Mouse (Mus musculus): ENCODE results near the gene Celf1. TPM values are rescaled to one million over a fixed set of nuclear protein-coding genes. Genes with fewer than 3 reads are reported as not detected.

The Celf1 gene
- polyA plus RNA-seq, 1 experiment, result 6.5 TPM

DNA sequence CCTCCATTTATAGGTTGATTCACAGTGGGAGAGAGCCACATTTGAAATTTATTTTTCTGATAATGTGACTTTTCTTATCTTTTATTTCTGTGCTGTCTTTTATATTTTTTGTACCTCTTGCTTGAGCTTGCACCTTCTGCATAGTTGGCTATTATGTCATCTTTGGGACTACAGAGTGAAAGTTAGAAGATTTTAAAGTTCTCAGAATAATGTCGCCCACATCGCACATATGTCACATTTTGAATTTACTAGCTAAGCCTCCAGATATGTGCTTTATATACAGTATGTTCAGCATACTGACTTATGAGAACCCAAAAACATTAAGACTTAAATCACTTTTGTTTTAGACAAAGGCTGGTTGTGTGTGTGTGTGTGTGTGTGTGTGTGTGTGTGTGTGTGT lies 19.8 kb downstream of the Celf1 start:
- Histone ChIP-seq H3K27me3 (ENCODE audit: control insufficient read depth) (no peaks in the 10 kb centered on the region), H3K4me1 (ENCODE audit: control insufficient read depth) (peaks cover 25% of the 10 kb centered on the region), H3K9me3 (ENCODE audit: control insufficient read depth, low read length) (no peaks in the 10 kb centered on the region), H3K36me3 (ENCODE audit: control insufficient read depth) (peaks cover 45% of the 10 kb centered on the region), H3K4me3 (replicated peaks) (no peak overlapping the region)
- no peak for TF ChIP-seq TAL1 (IDR thresholded peaks at IDR 0.05; ENCODE audit: low read length)
- no peak for TF ChIP-seq GATA1 (IDR thresholded peaks at IDR 0.05; ENCODE audit: low read length)

GRCm38 (mm10) chr2:90963304-90963703 lies 23.1 kb downstream of the Celf1 start:
- H3K4me1 ChIP-seq (ENCODE audit: control insufficient read depth), result peaks cover 24% of the 10 kb centered on the region
- TF ChIP-seq GATA1 (IDR thresholded peaks at IDR 0.05; ENCODE audit: low read length) (no peak), TAL1 (IDR thresholded peaks at IDR 0.05; ENCODE audit: low read length) (no peak)
- peaks cover 32% of the 10 kb centered on the region for H3K36me3 ChIP-seq (ENCODE audit: control insufficient read depth)
- no peaks in the 10 kb centered on the region for H3K9me3 ChIP-seq (ENCODE audit: control insufficient read depth, low read length)
- no peak overlapping the region for H3K4me3 ChIP-seq (replicated peaks)
- no peaks in the 10 kb centered on the region for H3K27me3 ChIP-seq (ENCODE audit: control insufficient read depth)

- Histone ChIP-seq H3K4me1 (ENCODE audit: control insufficient read depth) (peaks cover 21% of the 10 kb centered on the region), H3K4me3 (replicated peaks) (no peak overlapping the region), H3K27me3 (ENCODE audit: control insufficient read depth) (no peaks in the 10 kb centered on the region), H3K36me3 (ENCODE audit: control insufficient read depth) (peaks cover 22% of the 10 kb centered on the region), H3K9me3 (ENCODE audit: control insufficient read depth, low read length) (no peaks in the 10 kb centered on the region)
- no peak for TF ChIP-seq TAL1 (IDR thresholded peaks at IDR 0.05; ENCODE audit: low read length)
- TF ChIP-seq GATA1 (IDR thresholded peaks at IDR 0.05; ENCODE audit: low read length), result no peak
These were observed 24.8 kb downstream of the Celf1 start for GRCm38 (mm10) chr2:90964811-90965465.

DNA sequence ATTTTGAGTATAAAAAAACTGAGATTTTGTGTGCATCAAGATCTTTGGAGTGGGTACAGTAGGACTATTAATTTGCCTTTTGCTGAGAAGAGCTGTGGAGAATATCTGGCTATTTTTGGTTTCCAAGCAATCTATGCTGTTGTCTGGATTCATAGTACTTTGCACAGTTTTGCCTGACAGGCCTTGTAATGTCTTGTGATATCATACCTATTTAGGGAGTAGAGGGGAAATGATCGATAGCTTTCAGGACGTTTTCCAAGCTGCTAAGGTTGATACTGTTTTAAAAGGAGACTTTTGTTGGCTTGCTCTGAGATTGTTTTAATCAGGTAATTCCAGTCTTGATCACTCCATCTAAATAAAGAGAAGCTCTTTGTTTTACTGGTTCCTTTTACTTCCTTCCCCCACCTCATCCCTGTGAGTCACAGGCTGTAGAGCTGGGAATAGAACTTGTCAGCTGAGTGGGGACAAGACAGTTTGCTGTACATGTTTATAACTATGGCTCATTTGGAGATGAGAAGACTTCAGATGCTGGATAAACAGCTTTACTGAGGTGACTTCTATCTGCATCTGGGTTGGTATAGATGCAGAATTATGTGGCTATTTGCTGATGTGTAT lies 25.4 kb downstream of the Celf1 start:
- Histone ChIP-seq H3K36me3 (ENCODE audit: control insufficient read depth) (peaks cover 20% of the 10 kb centered on the region), H3K9me3 (ENCODE audit: control insufficient read depth, low read length) (no peaks in the 10 kb centered on the region), H3K4me1 (ENCODE audit: control insufficient read depth) (peaks cover 20% of the 10 kb centered on the region), H3K27me3 (ENCODE audit: control insufficient read depth) (no peaks in the 10 kb centered on the region), H3K4me3 (replicated peaks) (no peak overlapping the region)
- TF ChIP-seq TAL1 (IDR thresholded peaks at IDR 0.05; ENCODE audit: low read length) (no peak), GATA1 (IDR thresholded peaks at IDR 0.05; ENCODE audit: low read length) (no peak)

GRCm38 (mm10) chr2:90970606-90971005 lies 30.4 kb downstream of the Celf1 start:
- Histone ChIP-seq H3K9me3 (ENCODE audit: control insufficient read depth, low read length) (no peaks in the 10 kb centered on the region), H3K4me1 (ENCODE audit: control insufficient read depth) (peaks cover 8% of the 10 kb centered on the region), H3K4me3 (replicated peaks) (no peak overlapping the region), H3K27me3 (ENCODE audit: control insufficient read depth) (no peaks in the 10 kb centered on the region), H3K36me3 (ENCODE audit: control insufficient read depth) (peaks cover 41% of the 10 kb centered on the region)
- no peak for TF ChIP-seq TAL1 (IDR thresholded peaks at IDR 0.05; ENCODE audit: low read length)
- TF ChIP-seq GATA1 (IDR thresholded peaks at IDR 0.05; ENCODE audit: low read length), result no peak

DNA sequence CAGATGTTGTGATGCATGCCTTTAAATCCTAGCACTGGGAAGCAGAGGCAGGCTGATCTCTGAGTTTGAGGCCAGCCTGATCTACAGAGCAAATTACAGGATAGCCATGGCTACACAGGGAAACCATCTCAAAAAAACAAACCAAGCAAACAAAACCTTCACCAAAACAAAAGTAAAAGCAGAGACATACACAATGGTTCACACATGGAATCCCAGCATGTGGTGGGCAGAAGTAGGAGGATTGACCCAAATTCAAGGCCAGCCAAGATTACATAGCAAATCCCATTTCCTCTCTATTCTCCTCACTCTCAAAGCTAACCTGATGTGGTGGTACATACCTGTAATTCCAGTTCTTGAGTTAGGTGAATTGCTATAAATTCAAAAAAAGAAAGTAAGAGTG lies 33.9 kb downstream of the Celf1 start:
- no peaks in the 10 kb centered on the region for H3K27me3 ChIP-seq (ENCODE audit: control insufficient read depth)
- peaks cover 9% of the 10 kb centered on the region for H3K4me1 ChIP-seq (ENCODE audit: control insufficient read depth)
- peaks cover 45% of the 10 kb centered on the region for H3K36me3 ChIP-seq (ENCODE audit: control insufficient read depth)
- no peak for TF ChIP-seq TAL1 (IDR thresholded peaks at IDR 0.05; ENCODE audit: low read length)
- TF ChIP-seq GATA1 (IDR thresholded peaks at IDR 0.05; ENCODE audit: low read length), result no peak
- no peaks in the 10 kb centered on the region for H3K9me3 ChIP-seq (ENCODE audit: control insufficient read depth, low read length)
- H3K4me3 ChIP-seq (replicated peaks), result no peak overlapping the region

GRCm38 (mm10) chr2:90975181-90975835 lies 35.1 kb downstream of the Celf1 start:
- Histone ChIP-seq H3K27me3 (ENCODE audit: control insufficient read depth) (no peaks in the 10 kb centered on the region), H3K4me1 (ENCODE audit: control insufficient read depth) (peaks cover 6% of the 10 kb centered on the region), H3K9me3 (ENCODE audit: control insufficient read depth, low read length) (no peaks in the 10 kb centered on the region), H3K4me3 (replicated peaks) (no peak overlapping the region), H3K36me3 (ENCODE audit: control insufficient read depth) (peaks cover 51% of the 10 kb centered on the region)
- no peak for TF ChIP-seq TAL1 (IDR thresholded peaks at IDR 0.05; ENCODE audit: low read length)
- no peak for TF ChIP-seq GATA1 (IDR thresholded peaks at IDR 0.05; ENCODE audit: low read length)

DNA sequence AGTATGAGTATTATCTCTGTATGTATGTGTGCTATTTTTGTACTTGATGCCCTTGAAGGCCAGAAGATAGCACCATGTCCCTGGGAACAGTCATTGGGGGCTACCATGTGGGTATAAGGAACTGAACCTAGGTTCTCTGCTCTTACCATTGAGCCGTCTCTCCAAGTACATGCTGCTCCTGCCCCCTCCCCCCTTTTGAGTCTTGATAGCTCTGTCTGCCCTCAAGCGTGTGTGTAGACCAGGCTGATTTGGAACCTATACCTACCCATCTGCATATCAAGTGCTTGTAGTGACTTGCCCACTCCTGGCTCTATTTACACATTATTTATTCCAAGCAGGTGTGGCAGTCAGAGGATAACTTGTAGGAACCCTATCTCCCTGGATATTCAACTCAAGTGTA lies 36.4 kb downstream of the Celf1 start:
- Histone ChIP-seq H3K9me3 (ENCODE audit: control insufficient read depth, low read length) (no peaks in the 10 kb centered on the region), H3K4me3 (replicated peaks) (no peak overlapping the region), H3K36me3 (ENCODE audit: control insufficient read depth) (peaks cover 45% of the 10 kb centered on the region), H3K4me1 (ENCODE audit: control insufficient read depth) (peaks cover 3% of the 10 kb centered on the region), H3K27me3 (ENCODE audit: control insufficient read depth) (no peaks in the 10 kb centered on the region)
- TF ChIP-seq TAL1 (IDR thresholded peaks at IDR 0.05; ENCODE audit: low read length) (no peak), GATA1 (IDR thresholded peaks at IDR 0.05; ENCODE audit: low read length) (no peak)

DNA sequence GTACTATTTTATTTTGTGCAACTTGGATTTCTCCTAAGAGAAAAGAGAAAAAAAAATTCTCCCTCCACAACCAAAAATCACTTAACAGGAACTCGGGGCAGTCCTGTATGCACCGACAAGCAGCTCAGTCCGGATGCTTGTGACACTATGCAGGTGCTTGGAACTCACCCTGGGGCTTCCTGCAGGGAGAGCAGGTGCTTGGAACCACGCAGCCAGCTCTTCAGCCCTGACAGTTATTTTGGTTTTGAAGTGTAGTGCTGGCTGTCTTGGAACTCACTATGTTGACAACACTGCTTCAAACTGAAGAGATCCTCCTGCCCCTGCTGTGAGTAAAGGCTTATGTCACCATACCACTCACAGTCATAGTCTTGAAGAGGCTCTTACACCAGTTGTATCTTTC lies 37.1 kb downstream of the Celf1 start:
- Histone ChIP-seq H3K4me1 (ENCODE audit: control insufficient read depth) (peaks cover 3% of the 10 kb centered on the region), H3K4me3 (replicated peaks) (no peak overlapping the region), H3K9me3 (ENCODE audit: control insufficient read depth, low read length) (no peaks in the 10 kb centered on the region), H3K27me3 (ENCODE audit: control insufficient read depth) (no peaks in the 10 kb centered on the region), H3K36me3 (ENCODE audit: control insufficient read depth) (peaks cover 44% of the 10 kb centered on the region)
- TF ChIP-seq TAL1 (IDR thresholded peaks at IDR 0.05; ENCODE audit: low read length) (no peak), GATA1 (IDR thresholded peaks at IDR 0.05; ENCODE audit: low read length) (no peak)

Data from erythroblast, embryonic 14.5 days (primary cell).